Mouse (Mus musculus) cerebral cortex, adult 2 months (tissue): Measurements from ENCODE around the gene Fam168a.

ENCODE experiments used
- WGBS: fragments of 180-500 bp; shearing (Covaris S2); methylation state at CpG from one replicate; pipeline ENCODE4 v1.1.7; 2018; 5-methylcytosine and 5-hydroxymethylcytosine counted together

Fam168a gene

DNA sequence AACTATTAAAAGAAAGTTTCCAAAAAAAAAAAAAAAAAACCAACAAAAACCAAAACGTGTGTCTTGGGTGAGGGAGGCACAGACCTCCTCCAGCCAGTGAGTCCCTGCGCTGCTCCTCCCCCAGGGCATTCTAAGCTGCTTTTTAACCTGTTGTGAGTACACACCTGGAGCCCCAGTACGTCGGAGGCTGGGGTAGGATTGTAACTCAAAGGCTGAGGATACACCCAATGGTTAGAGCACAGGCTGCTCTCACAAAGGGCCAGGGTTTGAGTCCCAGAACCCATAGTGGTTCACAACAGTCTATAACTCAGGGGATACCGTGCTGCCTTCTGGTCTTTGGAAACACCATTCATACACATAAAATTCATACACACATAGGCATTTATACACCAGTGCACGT lies 135.2 kb downstream of the Fam168a start:
- 86% methylated on average over 6 of the region's 6 CpGs for WGBS

- WGBS: 87% methylated on average over 5 of the region's 5 CpGs
These were observed 135.7 kb downstream of the Fam168a start for GRCm38 (mm10) chr7:100842175-100842574.

GRCm38 (mm10) chr7:100843866-100844265 lies 137.4 kb downstream of the Fam168a start:
- 89% methylated on average over 2 of the region's 2 CpGs for WGBS

GRCm38 (mm10) chr7:100844385-100845025 lies 138.1 kb downstream of the Fam168a start:
- WGBS: 46% methylated on average over 2 of the region's 2 CpGs

GRCm38 (mm10) chr7:100845412-100845811 lies 139.0 kb downstream of the Fam168a start:
- 33% methylated on average over 1 of the region's 1 CpGs for WGBS

DNA sequence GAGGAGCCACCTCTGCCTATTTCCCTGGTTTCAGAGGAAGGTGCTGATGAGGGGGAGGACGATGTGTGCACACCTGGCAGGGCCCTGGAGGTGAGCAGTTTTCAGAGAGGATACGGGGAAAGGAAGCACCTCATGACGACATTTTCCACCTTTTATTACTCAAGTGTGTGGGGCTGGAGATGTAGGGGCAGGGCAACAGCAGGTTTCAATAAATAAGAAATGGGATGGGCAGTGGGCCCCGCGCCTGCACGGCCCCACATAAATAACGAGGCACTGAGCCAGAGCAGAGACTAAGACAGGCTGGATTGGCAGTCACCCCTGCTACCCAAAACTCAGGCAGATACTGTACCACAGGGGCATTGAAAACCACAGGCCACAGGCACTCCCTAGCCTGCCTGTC lies 139.6 kb downstream of the Fam168a start:
- WGBS: 42% methylated on average over 7 of the region's 7 CpGs

DNA sequence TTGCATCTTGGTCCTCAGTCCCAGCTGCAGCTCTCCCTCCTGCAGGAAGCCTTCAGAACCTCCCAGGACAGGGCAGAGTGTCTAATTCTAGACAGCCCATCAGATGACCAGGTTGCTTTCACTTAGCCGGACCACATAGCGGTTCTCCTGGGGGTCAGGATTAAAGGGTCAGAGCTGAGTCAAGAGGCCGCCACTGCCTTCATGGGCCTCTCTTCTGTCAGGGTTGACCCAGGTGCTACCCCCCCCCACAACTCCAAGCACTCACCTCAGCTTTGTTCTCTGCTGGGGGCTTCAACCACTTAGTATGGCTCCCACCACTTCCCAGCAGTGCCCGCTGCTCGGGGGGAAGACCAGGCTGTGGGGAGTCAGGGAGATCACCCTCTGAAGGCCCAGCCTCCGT lies 140.7 kb downstream of the Fam168a start:
- 90% methylated on average over 6 of the region's 6 CpGs for WGBS

DNA sequence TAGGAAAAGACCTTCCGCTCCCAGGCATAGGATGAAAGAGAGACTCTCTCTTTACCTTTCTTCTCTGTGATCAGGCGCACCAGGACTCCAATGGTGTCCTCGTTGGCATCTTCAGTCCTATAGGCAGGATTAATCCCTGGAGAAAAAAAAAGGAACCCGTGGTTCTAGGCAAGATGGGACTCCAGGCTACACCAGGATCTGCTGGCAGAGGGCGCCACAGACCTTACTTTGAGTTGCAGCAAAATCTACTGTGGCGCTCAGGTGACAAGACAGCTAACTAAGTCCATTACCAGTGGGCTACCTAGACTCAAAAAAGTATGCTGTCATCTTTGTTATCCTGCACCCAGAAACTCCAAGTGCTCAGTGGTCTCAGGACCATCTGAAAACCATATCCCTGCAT lies 142.3 kb downstream of the Fam168a start:
- 38% methylated on average over 6 of the region's 6 CpGs for WGBS

- 95% methylated on average over 2 of the region's 2 CpGs for WGBS
These were observed 143.1 kb downstream of the Fam168a start for GRCm38 (mm10) chr7:100849508-100849907.

DNA sequence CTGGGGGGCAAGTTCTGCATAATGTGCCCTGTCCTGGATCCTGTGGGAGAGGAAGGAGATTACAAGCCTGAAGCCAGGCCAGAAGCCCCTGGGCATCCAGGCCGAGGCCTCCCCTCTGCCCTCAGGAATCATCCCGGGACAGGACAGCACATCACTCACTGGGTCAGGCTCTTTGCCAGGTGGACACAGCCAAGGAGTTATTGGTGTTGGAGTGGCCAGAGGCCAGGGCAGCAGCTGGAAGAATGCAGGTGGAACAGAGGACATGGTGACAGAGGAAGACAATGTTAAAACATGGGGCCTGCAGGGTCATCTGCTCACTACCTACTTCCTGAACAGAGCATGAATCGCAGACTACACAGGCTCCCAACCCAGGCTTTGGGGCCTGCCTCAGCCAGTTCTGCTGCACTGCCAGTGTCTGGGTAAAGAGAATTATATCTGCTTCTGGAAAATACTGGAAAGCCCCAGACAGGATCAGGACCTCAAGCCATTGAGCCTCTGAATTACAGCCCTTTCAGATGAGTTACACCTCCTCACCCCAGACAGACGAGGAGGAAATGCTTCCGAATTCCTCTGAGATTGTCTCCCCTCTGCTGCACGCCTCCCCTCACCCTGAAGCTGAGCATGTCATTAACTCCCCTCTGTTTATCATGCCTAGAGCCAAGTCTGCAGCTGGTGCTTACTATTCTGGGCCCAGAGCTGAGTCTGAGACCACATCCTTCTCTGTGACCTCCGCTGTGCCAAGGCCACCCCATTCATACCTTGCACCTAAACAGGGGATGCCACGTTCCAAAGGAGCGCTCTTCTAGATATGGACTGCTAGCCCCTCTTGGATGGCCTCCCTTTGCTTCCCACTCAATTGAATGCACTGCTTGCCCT lies 145.3 kb downstream of the Fam168a start:
- 70% methylated on average over 9 of the region's 9 CpGs for WGBS

- WGBS: 71% methylated on average over 3 of the region's 3 CpGs
These were observed 147.0 kb downstream of the Fam168a start for GRCm38 (mm10) chr7:100853396-100853795.

GRCm38 (mm10) chr7:100854137-100854814 lies 147.8 kb downstream of the Fam168a start:
- 77% methylated on average over 6 of the region's 6 CpGs for WGBS

GRCm38 (mm10) chr7:100854861-100855260 lies 148.4 kb downstream of the Fam168a start:
- 55% methylated on average over 5 of the region's 5 CpGs for WGBS

- WGBS: 41% methylated on average over 4 of the region's 4 CpGs
These were observed 148.9 kb downstream of the Fam168a start for GRCm38 (mm10) chr7:100855300-100855699.

- 73% methylated on average over 5 of the region's 5 CpGs for WGBS
These were observed 149.5 kb downstream of the Fam168a start for GRCm38 (mm10) chr7:100855795-100856573.

DNA sequence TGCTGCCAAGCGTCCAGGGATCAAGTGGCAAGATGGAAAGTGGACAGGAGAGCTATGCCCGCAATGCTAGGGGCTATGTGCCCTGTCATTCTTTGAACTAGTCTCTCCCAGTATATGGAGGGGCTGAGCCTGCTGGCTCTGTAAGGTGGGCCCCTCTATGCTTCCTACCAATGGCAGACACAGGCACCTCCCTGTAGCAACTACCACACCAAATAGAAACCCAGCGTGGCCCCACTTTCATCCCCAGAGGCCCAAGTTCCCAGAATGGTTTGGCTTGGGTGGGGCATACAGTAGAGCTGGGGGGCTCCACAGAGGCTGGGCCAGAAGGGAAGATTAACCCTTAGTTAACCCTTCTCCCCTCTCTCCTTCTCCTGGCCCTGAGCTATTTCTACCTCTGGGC lies 154.0 kb downstream of the Fam168a start:
- WGBS: 94% methylated on average over 3 of the region's 3 CpGs

DNA sequence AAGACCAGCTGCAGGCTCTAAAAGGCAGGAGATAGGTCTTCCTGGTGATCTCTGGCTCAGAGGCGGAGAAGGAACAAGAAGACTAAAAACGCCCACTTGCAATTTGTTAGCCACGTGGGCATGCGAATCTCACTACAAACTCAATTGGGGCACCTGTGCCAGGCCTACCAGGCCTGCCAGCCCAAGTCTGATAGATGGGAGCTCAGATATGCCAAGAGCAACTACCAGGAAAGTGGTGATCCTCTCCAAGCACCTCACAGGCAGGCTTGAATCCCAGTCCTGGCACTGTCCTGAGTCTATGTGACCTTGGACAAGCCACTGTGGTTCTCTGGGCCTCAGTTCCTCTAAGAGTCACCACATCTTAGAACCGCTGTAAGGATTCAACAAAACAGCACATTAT lies 154.8 kb downstream of the Fam168a start:
- WGBS: 64% methylated on average over 5 of the region's 5 CpGs

DNA sequence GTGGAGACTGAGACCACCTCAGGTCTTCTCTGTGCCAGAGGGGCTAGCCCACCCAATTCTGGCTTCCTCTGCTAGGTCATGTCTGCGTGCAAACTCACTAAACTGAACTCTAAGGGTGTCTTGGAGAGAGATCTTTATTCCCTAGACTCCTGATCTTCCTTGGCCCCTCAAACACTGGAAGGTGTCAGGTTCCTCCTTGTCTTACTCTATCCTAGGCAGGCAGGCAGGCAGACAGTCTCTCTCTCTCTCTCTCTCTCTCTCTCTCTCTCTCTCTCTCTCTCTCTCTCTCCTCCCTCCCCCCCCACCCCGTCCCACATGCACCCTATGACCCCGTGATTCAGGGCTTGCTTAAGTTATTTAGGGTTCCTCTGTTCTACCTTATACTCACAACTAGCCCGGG lies 155.9 kb downstream of the Fam168a start:
- 14% methylated on average over 4 of the region's 4 CpGs for WGBS

GRCm38 (mm10) chr7:100862828-100863638 lies 156.6 kb downstream of the Fam168a start, which contains the start of gene Relt:
Gene Relt, minus strand, starts transcription at chr7:100863446.
- under 1% methylated on average over 91 of the region's 91 CpGs for WGBS

- WGBS: 2% methylated on average over 3 of the region's 3 CpGs
These were observed 160.2 kb downstream of the Fam168a start for GRCm38 (mm10) chr7:100866675-100867074.

DNA sequence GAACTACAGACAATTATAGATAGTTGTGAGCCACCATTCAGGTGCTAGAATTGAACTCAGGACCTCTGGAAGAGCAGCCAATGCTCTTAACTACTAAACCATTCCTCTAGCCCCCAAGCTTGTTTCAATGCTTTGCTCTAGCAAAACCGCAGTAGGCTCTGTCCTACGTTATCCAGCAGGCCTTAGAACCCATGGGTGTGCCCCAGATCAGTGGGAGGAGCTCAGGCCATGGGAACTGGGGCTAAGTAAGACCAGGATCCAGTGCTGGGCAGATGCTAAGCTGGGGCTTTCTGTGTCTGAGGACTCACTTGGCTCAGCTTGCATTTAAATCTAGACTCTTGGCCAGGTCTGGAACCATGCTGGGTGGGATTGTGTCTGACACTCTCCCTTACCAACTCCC lies 161.1 kb downstream of the Fam168a start:
- WGBS: 64% methylated on average over 2 of the region's 2 CpGs
